Mouse (Mus musculus) kidney, postnatal 0 days (tissue): ENCODE measurements around the gene Nrxn3. TPM values are rescaled to one million over a fixed set of nuclear protein-coding genes. Genes with fewer than 3 reads are reported as not detected.

ENCODE experiments used
- ATAC-seq: fragments of 200-750 bp; cut with Nextera tagmentation; replicated peaks from 2 replicates; pipeline ENCODE4 v1.8.0; 2017; ENCODE audit warnings: low read depth, moderate number of reproducible peaks, moderate TSS enrichment, moderate library complexity; ENCODE audit not compliant: low FRiP score
- DNase-seq: peaks from one replicate; pipeline ENCODE4 v3.0.0-alpha.2; 2016; ENCODE audit warnings: low spot score
- H3K27ac ChIP-seq: fragments of 300-500 bp; sonication (generic); 2 replicates; pipeline ENCODE4 v1.5.1; 2014; ENCODE audit warnings: mild to moderate bottlenecking
- H3K27me3 ChIP-seq: fragments of 300-500 bp; sonication (generic); 2 replicates; pipeline ENCODE4 v1.6.1; 2014; ENCODE audit warnings: low read length, mixed read lengths; ENCODE audit not compliant: insufficient read depth
- H3K36me3 ChIP-seq: fragments of 300-500 bp; sonication (generic); 2 replicates; pipeline ENCODE4 v1.6.1; 2014; ENCODE audit warnings: low read length, mixed read lengths; ENCODE audit not compliant: insufficient read depth
- H3K4me1 ChIP-seq: fragments of 300-500 bp; sonication (generic); replicated peaks from 2 replicates; pipeline ENCODE4 v1.6.1; 2014; ENCODE audit warnings: antibody characterized with exemption, low read length, mixed read lengths; ENCODE audit not compliant: insufficient read depth
- H3K4me2 ChIP-seq: fragments of 300-500 bp; sonication (generic); 2 replicates; pipeline ENCODE4 v1.6.1; 2014; ENCODE audit warnings: mild to moderate bottlenecking, low read length, moderate library complexity, mixed read lengths
- H3K4me3 ChIP-seq: fragments of 300-500 bp; sonication (generic); replicated peaks from 2 replicates; pipeline ENCODE4 v1.5.1; 2014; ENCODE audit warnings: low read depth, low read length
- H3K9ac ChIP-seq: fragments of 300-500 bp; sonication (generic); 2 replicates; pipeline ENCODE4 v1.6.1; 2014; ENCODE audit warnings: low read depth, low read length
- H3K9me3 ChIP-seq: fragments of 300-500 bp; sonication (generic); replicated peaks from 2 replicates; pipeline ENCODE4 v1.6.1; 2016; ENCODE audit warnings: low read length, inconsistent platforms, mixed read lengths
- CTCF ChIP-seq: IDR thresholded peaks from 2 replicates; pipeline ENCODE4 v1.5.1; 2016; ENCODE audit warnings: antibody characterized with exemption, low read depth, mild to moderate bottlenecking, moderate library complexity
- WGBS: fragments of 180-500 bp; shearing (Covaris S2); extraction: QIAGEN DNeasy Blood & Tissue Kit; methylation state at CpG from one replicate; pipeline ENCODE4 v1.1.7; 2014; 5-methylcytosine and 5-hydroxymethylcytosine counted together
- polyA plus RNA-seq: library from polyadenylated mRNA; unstranded; fragments of >200 nt; fragmentation: Nextera tagmentation; extraction: Ambion mirVana; gene quantifications from 2 replicates; pipeline ENCODE4 v1.2.1, GENCODE M21; 2015

The Nrxn3 gene
- polyA plus RNA-seq, 1 experiment from 2014 or later = 3.0 TPM

- no peaks in the 10 kb centered on the region for H3K27me3 ChIP-seq
- H3K36me3 ChIP-seq = no peaks in the 10 kb centered on the region
- no peaks in the 10 kb centered on the region for H3K4me1 ChIP-seq
- H3K4me3 ChIP-seq = no peak overlapping the region
- ATAC-seq (no peak), DNase-seq (no peak)
- no peak for TF ChIP-seq CTCF
- H3K9me3 ChIP-seq = no peaks in the 10 kb centered on the region
- H3K27ac ChIP-seq = no peak overlapping the region
- no peak overlapping the region for H3K4me2 ChIP-seq
- WGBS = 73% methylated on average over 4 of the region's 4 CpGs
- no peak overlapping the region for H3K9ac ChIP-seq
These were observed 839.4 kb downstream of the Nrxn3 start for GRCm38 (mm10) chr12:89561989-89562565.

DNA sequence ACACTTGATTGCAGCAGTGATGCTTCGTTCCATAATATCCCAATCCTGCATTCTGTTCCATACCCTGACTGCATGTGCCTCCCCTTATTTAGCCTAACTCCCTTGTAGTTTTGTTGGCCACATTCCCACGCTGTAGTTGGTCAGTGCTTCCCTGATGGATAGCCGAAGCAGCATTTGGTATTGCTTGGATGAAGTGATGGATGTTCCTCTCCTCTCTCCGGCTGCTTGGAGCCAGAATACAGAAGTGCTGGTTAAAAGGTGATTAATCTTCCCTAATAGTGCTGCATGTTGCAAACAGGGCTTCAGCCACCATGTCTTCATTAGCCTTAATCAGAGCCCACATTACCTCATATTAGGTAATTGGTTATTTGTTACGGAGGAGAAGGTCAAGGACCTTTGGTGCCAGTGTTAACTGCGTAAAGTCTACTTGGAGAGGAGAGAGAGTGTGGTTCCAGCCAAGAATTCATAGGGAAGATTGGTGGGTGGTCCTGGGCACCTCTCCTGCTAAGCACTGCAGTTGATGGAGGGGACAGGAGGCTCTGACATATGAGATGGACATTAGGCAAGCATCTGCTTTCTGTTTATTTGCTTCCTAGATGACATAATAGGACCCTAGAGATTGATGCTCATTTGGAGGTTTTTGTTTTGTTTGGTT lies 846.2 kb downstream of the Nrxn3 start:
- H3K4me3 ChIP-seq = no peak overlapping the region
- H3K27me3 ChIP-seq = no peaks in the 10 kb centered on the region
- H3K4me1 ChIP-seq = no peaks in the 10 kb centered on the region
- no peaks in the 10 kb centered on the region for H3K36me3 ChIP-seq
- no peak overlapping the region for H3K9ac ChIP-seq
- DNase-seq (no peak), ATAC-seq (no peak)
- WGBS = 56% methylated on average over 6 of the region's 6 CpGs
- H3K27ac ChIP-seq = no peak overlapping the region
- H3K4me2 ChIP-seq = no peak overlapping the region
- no peaks in the 10 kb centered on the region for H3K9me3 ChIP-seq
- TF ChIP-seq CTCF = no peak

DNA sequence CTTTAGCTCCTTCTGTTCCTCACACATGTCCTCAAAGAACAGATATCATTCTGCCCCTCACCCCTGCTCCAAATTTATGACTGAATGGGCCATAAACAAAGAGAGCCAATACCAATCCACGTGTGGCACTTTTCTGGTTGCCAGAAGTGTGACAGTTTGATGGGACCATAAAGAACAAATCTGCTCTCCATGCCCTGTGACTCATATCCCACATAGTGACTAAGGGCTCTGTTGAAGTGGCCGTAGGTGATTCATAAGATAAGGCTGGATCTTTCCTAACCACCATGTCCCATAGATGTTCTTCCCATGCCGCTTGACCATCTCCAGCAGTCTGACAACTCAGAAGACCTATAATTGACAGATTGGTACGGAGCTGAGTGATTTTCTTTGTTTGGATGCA lies 869.8 kb downstream of the Nrxn3 start:
- Histone ChIP-seq H3K9ac (no peak overlapping the region), H3K27me3 (no peaks in the 10 kb centered on the region), H3K9me3 (no peaks in the 10 kb centered on the region), H3K4me2 (no peak overlapping the region), H3K27ac (no peak overlapping the region), H3K36me3 (no peaks in the 10 kb centered on the region), H3K4me1 (no peaks in the 10 kb centered on the region), H3K4me3 (no peak overlapping the region)
- no peak for DNase-seq
- WGBS = 61% methylated on average over 4 of the region's 4 CpGs
- ATAC-seq = no peak
- TF ChIP-seq CTCF = no peak

DNA sequence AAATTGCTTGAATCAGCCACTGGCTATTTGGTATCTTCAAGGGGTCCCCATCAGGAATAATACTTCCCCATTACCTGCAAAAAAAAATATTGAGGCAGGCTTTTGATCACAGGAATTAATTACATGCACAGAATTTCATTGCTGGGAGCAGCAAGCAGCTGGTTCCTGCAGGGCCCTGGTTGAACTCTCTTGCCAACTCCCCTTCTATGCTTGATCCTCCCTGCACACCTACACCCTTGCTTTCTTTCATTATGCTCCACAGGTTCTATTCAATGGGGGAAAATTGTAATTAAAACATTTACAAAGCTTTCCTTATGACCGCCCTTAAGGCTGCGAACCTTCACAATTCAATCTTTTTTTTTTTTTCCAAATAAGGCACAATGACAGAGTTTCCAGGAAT lies 891.0 kb downstream of the Nrxn3 start:
- Histone ChIP-seq H3K27ac (no peak overlapping the region), H3K36me3 (no peaks in the 10 kb centered on the region), H3K4me2 (no peak overlapping the region), H3K4me3 (no peak overlapping the region), H3K4me1 (no peaks in the 10 kb centered on the region), H3K9ac (no peak overlapping the region), H3K27me3 (no peaks in the 10 kb centered on the region), H3K9me3 (no peaks in the 10 kb centered on the region)
- no peak for DNase-seq
- TF ChIP-seq CTCF = no peak
- 86% methylated on average over 2 of the region's 2 CpGs for WGBS
- no peak for ATAC-seq

DNA sequence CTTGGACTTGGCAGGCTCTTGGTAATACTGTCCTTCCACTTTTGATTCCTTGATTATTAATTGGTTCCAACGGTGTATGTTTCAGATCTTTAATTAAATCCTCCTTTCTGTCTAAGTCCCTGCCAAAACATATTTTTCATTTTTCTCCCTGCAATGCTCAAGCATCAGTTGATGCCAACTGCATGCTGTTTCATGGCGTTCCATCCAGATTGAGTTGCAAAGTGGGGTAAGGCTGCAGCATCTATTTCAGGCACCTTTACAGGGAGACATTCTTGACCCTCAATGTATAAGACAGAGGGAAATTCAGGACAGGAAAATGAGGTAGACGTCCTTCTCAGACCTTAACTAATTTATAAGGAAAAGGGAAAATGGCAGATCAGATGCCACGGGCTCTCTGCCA lies 903.1 kb downstream of the Nrxn3 start:
- no peaks in the 10 kb centered on the region for H3K4me1 ChIP-seq
- no peak overlapping the region for H3K9ac ChIP-seq
- no peak overlapping the region for H3K4me2 ChIP-seq
- H3K36me3 ChIP-seq = no peaks in the 10 kb centered on the region
- H3K9me3 ChIP-seq = no peaks in the 10 kb centered on the region
- 77% methylated on average over 4 of the region's 4 CpGs for WGBS
- DNase-seq (no peak), ATAC-seq (no peak)
- no peak overlapping the region for H3K4me3 ChIP-seq
- no peaks in the 10 kb centered on the region for H3K27me3 ChIP-seq
- H3K27ac ChIP-seq = no peak overlapping the region
- TF ChIP-seq CTCF = no peak

DNA sequence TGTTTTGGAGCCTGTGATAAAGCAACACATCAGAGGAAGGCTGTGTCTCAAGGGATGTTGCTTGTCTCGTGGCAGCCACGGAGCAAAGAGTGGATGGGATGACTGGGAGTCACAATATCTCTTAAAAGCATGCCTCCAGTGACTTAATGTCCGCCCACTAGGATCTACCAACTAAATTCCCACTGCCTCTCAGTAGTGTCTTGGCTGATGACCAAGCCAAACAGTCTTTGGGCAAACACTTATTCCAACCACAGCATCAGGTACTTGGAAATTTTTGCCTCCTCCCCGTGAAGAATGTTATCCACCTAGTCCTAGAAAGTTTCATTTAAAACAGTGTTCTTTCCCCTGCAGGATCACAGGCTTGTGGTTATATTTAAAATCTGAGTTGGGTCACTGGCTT lies 917.4 kb downstream of the Nrxn3 start:
- Histone ChIP-seq H3K27me3 (no peaks in the 10 kb centered on the region), H3K9ac (no peak overlapping the region), H3K36me3 (no peaks in the 10 kb centered on the region), H3K4me3 (no peak overlapping the region), H3K9me3 (no peaks in the 10 kb centered on the region), H3K4me1 (no peaks in the 10 kb centered on the region), H3K4me2 (no peak overlapping the region), H3K27ac (no peak overlapping the region)
- DNase-seq (no peak), ATAC-seq (no peak)
- 61% methylated on average over 4 of the region's 4 CpGs for WGBS
- TF ChIP-seq CTCF = no peak

- no peak overlapping the region for H3K4me2 ChIP-seq
- H3K9me3 ChIP-seq = no peaks in the 10 kb centered on the region
- H3K9ac ChIP-seq = no peak overlapping the region
- H3K4me3 ChIP-seq = no peak overlapping the region
- H3K4me1 ChIP-seq = no peaks in the 10 kb centered on the region
- DNase-seq (no peak), ATAC-seq (no peak)
- no peaks in the 10 kb centered on the region for H3K36me3 ChIP-seq
- no peak for TF ChIP-seq CTCF
- H3K27me3 ChIP-seq = no peaks in the 10 kb centered on the region
- no peak overlapping the region for H3K27ac ChIP-seq
- 44% methylated on average over 1 of the region's 1 CpGs for WGBS
These were observed 918.8 kb downstream of the Nrxn3 start for GRCm38 (mm10) chr12:89641460-89641859.
